In the genomic region with DNA sequence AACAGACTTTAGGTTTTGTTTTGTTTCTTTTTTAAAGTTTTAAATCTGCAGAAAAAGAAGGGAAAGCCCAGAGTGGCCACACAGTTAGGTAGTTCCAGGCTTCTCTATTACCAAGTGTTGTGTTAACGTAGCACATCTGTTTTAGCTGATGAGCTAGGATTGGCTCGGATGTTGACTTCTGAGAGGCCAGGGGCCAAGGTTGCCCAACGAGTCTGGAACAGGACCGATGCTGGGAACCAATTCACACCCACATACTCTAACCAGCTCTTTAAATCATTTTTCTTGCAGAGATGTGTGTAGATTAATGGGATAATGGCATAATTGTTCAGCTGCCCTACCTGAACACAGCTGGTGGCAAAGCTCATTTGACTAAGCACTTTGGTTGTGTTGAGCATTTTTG, we compare ENCODE assay signal across 26 mouse cellular contexts. TPM values are rescaled to one million over a fixed set of nuclear protein-coding genes. Genes with fewer than 3 reads are reported as not detected.
DNase-seq lines count a peak whose midpoint lies in the region; ATAC-seq and TF ChIP-seq lines count a peak whose summit lies in the region.
"Had no signal": no experiment of that assay in that cellular context is flagged by ENCODE, and none has a peak within 500 bp of the region (broad histone marks: within the 10 kb centered on the region; RNA-seq: fewer than 3 reads in every experiment).

No protein-coding gene starts in this region.

- no peak for TF ChIP-seq POLR2A in liver, adult 2 months (IDR thresholded peaks at IDR 0.05; ENCODE audit: extremely low read depth, insufficient read depth, low read length)

- no peaks in the 10 kb centered on the region for H3K9me3 ChIP-seq in liver, embryonic 11.5 days (ENCODE audit: control insufficient read depth, low read length)
- H3K9me3 ChIP-seq in kidney, embryonic 14.5 days (ENCODE audit: control insufficient read depth, low read length) = no peaks in the 10 kb centered on the region
- H3K9me3 ChIP-seq: embryonic facial prominence, embryonic 10.5 days; embryonic facial prominence, embryonic 12.5 days; forebrain, embryonic 10.5 days; forebrain, embryonic 12.5 days had no signal

- no peak overlapping the region for H3K4me3 ChIP-seq in liver, adult 2 months (ENCODE audit: insufficient read depth, low read depth, low read length)
- no peak overlapping the region for H3K4me3 ChIP-seq in liver, embryonic 11.5 days (ENCODE audit: low read depth, low read length)
- no peak overlapping the region for H3K4me3 ChIP-seq in kidney, embryonic 14.5 days (ENCODE audit: low read length)
- H3K4me3 ChIP-seq: embryonic facial prominence, embryonic 12.5 days; forebrain, embryonic 12.5 days had no signal

- H3K9ac ChIP-seq in liver, adult 2 months (ENCODE audit: low read depth, low read length) = no peak overlapping the region
- H3K9ac ChIP-seq in liver, embryonic 11.5 days (ENCODE audit: low read depth, low read length) = no peak overlapping the region
- no peak overlapping the region for H3K9ac ChIP-seq in kidney, embryonic 14.5 days (ENCODE audit: low read depth, low read length)
- H3K9ac ChIP-seq: embryonic facial prominence, embryonic 12.5 days; forebrain, embryonic 12.5 days had no signal

- peaks cover 12% of the 10 kb centered on the region for H3K79me2 ChIP-seq in liver, adult 2 months (ENCODE audit: control insufficient read depth, insufficient read depth, low read length)

- H3K27me3 ChIP-seq in liver, adult 2 months (ENCODE audit: control insufficient read depth, insufficient read depth, low read length) = no peaks in the 10 kb centered on the region
- no peaks in the 10 kb centered on the region for H3K27me3 ChIP-seq in liver, embryonic 11.5 days (replicated peaks; ENCODE audit: control insufficient read depth, insufficient read depth, low read length)
- H3K27me3 ChIP-seq in kidney, embryonic 14.5 days (ENCODE audit: control insufficient read depth, insufficient read depth, low read length) = no peaks in the 10 kb centered on the region
- H3K27me3 ChIP-seq: CH12.LX; embryonic facial prominence, embryonic 12.5 days; Patski had no signal

- DNase-seq in liver, adult 2 months (ENCODE audit: extremely low read depth, low read depth, low spot score) = peak; percentile 52
- DNase-seq in liver, embryonic 11.5 days (ENCODE audit: low spot score) = no peak
- peak; percentile 81 for DNase-seq in fat pad, adult 2 months (ENCODE audit: extremely low read depth, low read depth, low spot score)
- DNase-seq in lung, postnatal 10 days = peak; percentile 49
- DNase-seq in lung, postnatal 36 days = peak; percentile 62
- DNase-seq in layer of hippocampus, postnatal 36 days = no peak
- DNase-seq: adrenal gland, adult 8-10 months; adrenal gland, postnatal 14 days; adrenal gland, postnatal 36 days; B cell, adult 2 months; cerebellum, adult 11-12 months; cerebellum, adult 2 months; cerebellum, adult 9-10 months; cerebellum, postnatal 10 days; cerebellum, postnatal 25 days had no signal

- TF ChIP-seq CTCF in liver, adult 2 months (IDR thresholded peaks at IDR 0.05; ENCODE audit: low read depth, low read length) = no peak

- H3K27ac ChIP-seq in liver, adult 2 months (replicated peaks; ENCODE audit: insufficient read depth, low read depth, low read length) = no peak overlapping the region
- H3K27ac ChIP-seq in liver, embryonic 11.5 days (ENCODE audit: low read depth, low read length) = no peak overlapping the region
- no peak overlapping the region for H3K27ac ChIP-seq in kidney, embryonic 14.5 days (ENCODE audit: low read depth, low read length)
- H3K27ac ChIP-seq: embryonic facial prominence, embryonic 10.5 days; embryonic facial prominence, embryonic 12.5 days; forebrain, embryonic 10.5 days; forebrain, embryonic 12.5 days had no signal

- H3K4me2 ChIP-seq in liver, embryonic 11.5 days = no peak overlapping the region
- H3K4me2 ChIP-seq in kidney, embryonic 14.5 days (replicated peaks; ENCODE audit: low read depth, low read length) = no peak overlapping the region

- peaks cover 13% of the 10 kb centered on the region for H3K4me1 ChIP-seq in liver, adult 2 months (ENCODE audit: control insufficient read depth, insufficient read depth, low read length)
- no peaks in the 10 kb centered on the region; the same call in 1 of the 2 replicates for H3K4me1 ChIP-seq in liver, embryonic 11.5 days (replicated peaks; ENCODE audit: control insufficient read depth, insufficient read depth, low read length)
- peaks cover 8% of the 10 kb centered on the region for H3K4me1 ChIP-seq in kidney, embryonic 14.5 days (ENCODE audit: control insufficient read depth, insufficient read depth, low read length)

- WGBS in liver, adult 2 months = 26% methylated on average over 4 of the region's 4 CpGs
- 71% methylated on average over 4 of the region's 4 CpGs for WGBS in liver, embryonic 11.5 days
- WGBS in kidney, embryonic 14.5 days = 61% methylated on average over 4 of the region's 4 CpGs

- no peak for ATAC-seq in liver, embryonic 11.5 days (replicated peaks; ENCODE audit: low FRiP score)
- ATAC-seq in kidney, embryonic 14.5 days (ENCODE audit: low FRiP score, low TSS enrichment) = no peak
- ATAC-seq: activated CD4-positive, CD25-positive, alpha-beta regulatory T cell, adult 4 months; CD4-positive, CD25-positive, alpha-beta regulatory T cell, adult 4 months; forebrain, embryonic 14.5 days; Patski had no signal

- H3K36me3 ChIP-seq in liver, adult 2 months (ENCODE audit: control insufficient read depth, insufficient read depth, low read length) = no peaks in the 10 kb centered on the region
- H3K36me3 ChIP-seq in liver, embryonic 11.5 days (ENCODE audit: control insufficient read depth, insufficient read depth, low read length) = no peaks in the 10 kb centered on the region
- H3K36me3 ChIP-seq in kidney, embryonic 14.5 days (ENCODE audit: control insufficient read depth, insufficient read depth, low read length) = no peaks in the 10 kb centered on the region
- H3K36me3 ChIP-seq: embryonic facial prominence, embryonic 10.5 days; embryonic facial prominence, embryonic 12.5 days; forebrain, embryonic 10.5 days; forebrain, embryonic 12.5 days; G1E had no signal

RNA-seq across cellular contexts. Expression of a gene that starts 1.8 kb away (rescaled TPM):
- total RNA-seq in liver, adult 2 months (2014; rRNA removed) = 21.4 and 21.5 TPM in 2 replicates
- 11.9 and 15.7 TPM in 2 replicates for polyA plus RNA-seq in liver, adult 2 months (2012; rRNA removed)
- polyA plus RNA-seq in liver, embryonic 11.5 days (2014; fragmentation: Nextera tagmentation; extraction: Ambion mirVana) = 14.4 and 16.3 TPM in 2 replicates
- 10 to 100 TPM; 52.5 to 53.3 TPM for total RNA-seq in layer of hippocampus, postnatal 36 days (2021)
- 34.0 and 52.2 TPM in 2 replicates for polyA plus RNA-seq in kidney, embryonic 14.5 days (2014; fragmentation: Nextera tagmentation; extraction: Ambion mirVana)
- polyA plus RNA-seq: G1E had no signal

Comparison
In these comparisons a context has a peak if more than half of its experiments do, and no peak if none do; other contexts are left out.
1. DNase-seq: peak in liver, adult 2 months (single experiment), fat pad, adult 2 months (single experiment), lung, postnatal 10 days (single experiment) and lung, postnatal 36 days (single experiment); none in liver, embryonic 11.5 days (single experiment) and layer of hippocampus, postnatal 36 days (0 of 2).